Mouse (Mus musculus): ENCODE results near the gene Sept6. TPM values are rescaled to one million over a fixed set of nuclear protein-coding genes. Genes with fewer than 3 reads are reported as not detected.

Sept6 gene
- total RNA-seq (2021): 10 to 100 TPM; 16.7 to 24.9 TPM
- polyA plus RNA-seq (2012; rRNA removed): 8.6 and 8.8 TPM in 2 replicates
- long read RNA-seq, partial matches to known transcripts: 0 of 9 reads
- long read RNA-seq, other reads (novel, unspliced or antisense): 5 of 9 reads

GRCm38 (mm10) chrX:36991694-36992093, at the start of gene Sept6:
Sept6 (minus strand) TSS chrX:36991794.
- no peak for DNase-seq

- peak; percentile 10 for DNase-seq
Observed at GRCm38 (mm10) chrX:37028378-37028777, 36.8 kb upstream of the Sept6 start.

GRCm38 (mm10) chrX:37023652-37024309, 32.2 kb upstream of the Sept6 start:
- DNase-seq: peak; percentile 8

GRCm38 (mm10) chrX:37022690-37023089, 31.1 kb upstream of the Sept6 start:
- DNase-seq: peak; percentile 45

GRCm38 (mm10) chrX:37019045-37019444, 27.5 kb upstream of the Sept6 start:
- no peak for DNase-seq

- no peak for DNase-seq
Observed at GRCm38 (mm10) chrX:37018150-37018654, 26.6 kb upstream of the Sept6 start.

GRCm38 (mm10) chrX:37013870-37014269, 22.3 kb upstream of the Sept6 start:
- DNase-seq: no peak

- no peak for DNase-seq
Observed at GRCm38 (mm10) chrX:36991039-36991438, 555 bp downstream of the Sept6 start.

GRCm38 (mm10) chrX:36989752-36990404, 1.7 kb downstream of the Sept6 start:
- DNase-seq: peak; percentile 23

GRCm38 (mm10) chrX:36989234-36989751, 2.3 kb downstream of the Sept6 start:
- peak; percentile 78 for DNase-seq

GRCm38 (mm10) chrX:36988754-36989153, 2.8 kb downstream of the Sept6 start:
- DNase-seq: peak; percentile 39

- DNase-seq: no peak
Observed at GRCm38 (mm10) chrX:36987851-36988250, 3.7 kb downstream of the Sept6 start.

GRCm38 (mm10) chrX:36985041-36985440, 6.6 kb downstream of the Sept6 start:
- no peak for DNase-seq

GRCm38 (mm10) chrX:36983654-36984311, 7.8 kb downstream of the Sept6 start:
- no peak for DNase-seq

- DNase-seq: no peak
Observed at GRCm38 (mm10) chrX:36982892-36983653, 8.5 kb downstream of the Sept6 start.

GRCm38 (mm10) chrX:36980563-36981187, 10.9 kb downstream of the Sept6 start:
- no peak for DNase-seq

GRCm38 (mm10) chrX:36977863-36978262, 13.7 kb downstream of the Sept6 start:
- DNase-seq: no peak

- no peak for DNase-seq
Observed at GRCm38 (mm10) chrX:36976980-36977379, 14.6 kb downstream of the Sept6 start.

GRCm38 (mm10) chrX:36976272-36976671, 15.3 kb downstream of the Sept6 start:
- no peak for DNase-seq

- DNase-seq: no peak
Observed at GRCm38 (mm10) chrX:36974905-36975304, 16.7 kb downstream of the Sept6 start.

GRCm38 (mm10) chrX:36972951-36973471, 18.6 kb downstream of the Sept6 start:
- DNase-seq: peak; percentile 37

Data from adrenal gland, adult 2 months (tissue).